Mouse (Mus musculus) midbrain, embryonic 10.5 days (tissue): ENCODE results near the gene Sash1. TPM values are rescaled to one million over a fixed set of nuclear protein-coding genes. Genes with fewer than 3 reads are reported as not detected.

ENCODE experiments used
- DNase-seq: peaks from one replicate; pipeline ENCODE4 v3.0.0-alpha.2; 2017; ENCODE audit warnings: low spot score
- H3K27ac ChIP-seq: fragments of 300-500 bp; sonication (generic); replicated peaks from 2 replicates; pipeline ENCODE4 v1.5.1; 2016; ENCODE audit warnings: mild to moderate bottlenecking
- H3K27me3 ChIP-seq: fragments of 300-500 bp; sonication (generic); 2 replicates; pipeline ENCODE4 v1.6.1; 2016; ENCODE audit warnings: low read depth, mild to moderate bottlenecking; ENCODE audit not compliant: poor library complexity, severe bottlenecking
- H3K36me3 ChIP-seq: fragments of 300-500 bp; sonication (generic); 2 replicates; pipeline ENCODE4 v1.6.1; 2016; ENCODE audit warnings: mild to moderate bottlenecking, moderate library complexity
- H3K4me1 ChIP-seq: fragments of 300-500 bp; sonication (generic); 2 replicates; pipeline ENCODE4 v1.6.1; 2016
- H3K4me3 ChIP-seq: fragments of 300-500 bp; sonication (generic); 2 replicates; pipeline ENCODE4 v1.5.1; 2016; ENCODE audit warnings: mild to moderate bottlenecking, moderate library complexity
- H3K9me3 ChIP-seq: fragments of 300-500 bp; sonication (generic); replicated peaks from 2 replicates; pipeline ENCODE4 v1.6.1; 2016; ENCODE audit warnings: mild to moderate bottlenecking
- WGBS: fragments of 180-500 bp; shearing (Covaris S2); methylation state at CpG from one replicate; pipeline ENCODE4 v1.1.7; 2016; 5-methylcytosine and 5-hydroxymethylcytosine counted together
- polyA plus RNA-seq: library from polyadenylated mRNA; unstranded; fragments of >200 nt; fragmentation: Nextera tagmentation; extraction: Ambion mirVana; gene quantifications from 2 replicates; pipeline ENCODE4 v1.2.1, GENCODE M21; 2016

The Sash1 gene
- polyA plus RNA-seq, 1 experiment from 2014 or later = 3.3 TPM

DNA sequence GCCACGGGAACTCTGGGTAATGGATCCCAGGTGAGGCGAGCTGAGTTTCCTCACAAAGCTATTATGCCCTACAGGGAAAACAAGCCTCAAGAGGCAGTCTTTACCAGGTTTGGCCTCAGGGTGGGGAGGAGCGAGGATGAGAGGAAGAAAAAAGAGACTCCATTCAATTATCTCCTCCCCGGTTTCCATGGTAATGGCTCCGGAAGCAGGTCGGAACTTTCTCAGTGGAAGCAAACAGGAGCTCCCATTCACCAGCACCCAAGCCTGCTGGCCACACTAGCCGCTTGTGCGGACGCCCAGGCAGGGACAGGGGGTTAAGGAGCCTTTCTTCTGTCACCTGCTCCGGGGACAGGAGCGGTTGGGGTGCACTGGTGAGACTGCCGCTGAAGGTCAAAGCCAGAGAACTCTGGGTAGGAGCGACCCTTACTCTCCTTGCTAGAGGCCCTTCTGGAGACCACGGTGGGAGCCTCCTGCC lies 84.7 kb downstream of the Sash1 start:
- H3K4me3 ChIP-seq = peak overlapping the region; percentile 39
- 35% methylated on average over 14 of the region's 14 CpGs for WGBS
- peak; percentile 59 for DNase-seq
- H3K4me1 ChIP-seq = peaks cover 42% of the 10 kb centered on the region
- H3K36me3 ChIP-seq = peaks cover 33% of the 10 kb centered on the region
- peak overlapping the region; percentile 75 for H3K27ac ChIP-seq
- H3K9me3 ChIP-seq = peaks cover 9% of the 10 kb centered on the region; the same call in 1 of the 2 replicates
- no peaks in the 10 kb centered on the region for H3K27me3 ChIP-seq

DNA sequence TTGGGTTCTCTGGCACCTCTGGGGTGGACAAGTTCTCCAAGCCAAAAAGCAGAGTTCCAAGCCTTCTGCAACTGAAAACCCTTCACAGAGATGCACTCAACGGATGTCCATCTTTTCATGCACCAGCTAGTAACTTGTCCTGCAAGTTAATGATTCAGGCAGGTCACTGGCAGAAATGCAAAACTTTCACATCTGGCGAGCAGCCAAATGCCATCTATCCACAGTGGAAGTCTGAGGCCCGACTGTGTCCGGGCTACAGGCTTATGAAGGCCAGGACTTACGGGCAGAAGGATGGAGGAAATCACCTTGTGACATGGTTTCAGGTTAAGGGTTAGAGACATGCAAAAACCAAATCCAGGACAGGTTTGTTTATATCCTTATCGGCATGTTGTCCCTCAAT lies 88.0 kb downstream of the Sash1 start:
- Histone ChIP-seq H3K27me3 (no peaks in the 10 kb centered on the region), H3K4me3 (no peak overlapping the region), H3K9me3 (peaks cover 9% of the 10 kb centered on the region; the same call in 1 of the 2 replicates), H3K27ac (no peak overlapping the region), H3K4me1 (peaks cover 23% of the 10 kb centered on the region), H3K36me3 (peaks cover 37% of the 10 kb centered on the region)
- no peak for DNase-seq
- 93% methylated on average over 6 of the region's 6 CpGs for WGBS

GRCm38 (mm10) chr10:8795336-8795735 lies 90.5 kb downstream of the Sash1 start:
- peaks cover 9% of the 10 kb centered on the region; the same call in 1 of the 2 replicates for H3K9me3 ChIP-seq
- H3K36me3 ChIP-seq = peaks cover 32% of the 10 kb centered on the region
- H3K4me1 ChIP-seq = no peaks in the 10 kb centered on the region
- no peaks in the 10 kb centered on the region for H3K27me3 ChIP-seq
- no peak overlapping the region for H3K4me3 ChIP-seq
- DNase-seq = peak; percentile 70
- H3K27ac ChIP-seq = no peak overlapping the region
- WGBS = 48% methylated on average over 7 of the region's 7 CpGs

DNA sequence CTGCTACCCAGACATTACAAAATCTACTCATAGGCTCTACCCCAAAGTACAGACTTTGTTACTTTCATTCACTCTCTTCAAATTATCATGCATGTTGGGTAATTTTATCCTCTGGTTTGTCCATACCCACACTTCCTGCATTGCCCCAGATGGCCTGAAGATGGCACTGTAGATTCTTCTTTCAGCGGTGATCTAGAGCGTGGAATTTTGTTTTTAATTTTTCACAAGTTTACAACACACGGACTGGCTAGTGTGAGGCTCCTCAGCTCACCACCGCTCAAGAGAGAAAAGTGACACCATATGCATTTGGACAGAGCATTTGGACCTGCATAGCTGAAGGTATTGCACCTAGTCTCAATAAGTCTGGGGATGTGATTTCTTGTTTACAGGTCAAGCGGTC lies 93.5 kb downstream of the Sash1 start:
- DNase-seq = peak; percentile 46
- Histone ChIP-seq H3K4me1 (peaks cover 4% of the 10 kb centered on the region), H3K27ac (no peak overlapping the region), H3K36me3 (peaks cover 9% of the 10 kb centered on the region; the same call in 1 of the 2 replicates), H3K27me3 (no peaks in the 10 kb centered on the region), H3K9me3 (no peaks in the 10 kb centered on the region), H3K4me3 (no peak overlapping the region)
- WGBS = 78% methylated on average over 5 of the region's 5 CpGs

DNA sequence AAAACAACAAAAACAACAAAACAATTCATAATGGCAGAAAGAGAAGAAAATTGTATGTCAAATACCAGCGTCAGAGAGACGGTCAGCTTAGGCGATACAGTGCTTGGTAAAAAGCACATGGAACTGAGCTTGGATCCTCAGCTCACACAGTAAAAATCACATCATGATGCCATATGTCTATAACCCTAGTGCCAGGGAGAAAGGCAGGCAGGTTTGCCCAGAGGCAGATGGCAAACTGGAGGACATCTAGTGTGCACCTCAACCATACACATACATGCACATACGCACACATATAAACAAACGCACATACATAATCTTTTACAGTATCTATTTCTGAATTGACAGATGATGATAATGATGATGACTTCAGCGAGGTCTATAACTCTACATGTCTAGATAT lies 96.8 kb downstream of the Sash1 start:
- no peaks in the 10 kb centered on the region for H3K9me3 ChIP-seq
- H3K4me1 ChIP-seq = peaks cover 34% of the 10 kb centered on the region
- H3K27me3 ChIP-seq = no peaks in the 10 kb centered on the region
- no peak overlapping the region for H3K4me3 ChIP-seq
- WGBS = 94% methylated on average over 6 of the region's 6 CpGs
- peaks cover 13% of the 10 kb centered on the region for H3K36me3 ChIP-seq
- no peak for DNase-seq
- no peak overlapping the region for H3K27ac ChIP-seq

DNA sequence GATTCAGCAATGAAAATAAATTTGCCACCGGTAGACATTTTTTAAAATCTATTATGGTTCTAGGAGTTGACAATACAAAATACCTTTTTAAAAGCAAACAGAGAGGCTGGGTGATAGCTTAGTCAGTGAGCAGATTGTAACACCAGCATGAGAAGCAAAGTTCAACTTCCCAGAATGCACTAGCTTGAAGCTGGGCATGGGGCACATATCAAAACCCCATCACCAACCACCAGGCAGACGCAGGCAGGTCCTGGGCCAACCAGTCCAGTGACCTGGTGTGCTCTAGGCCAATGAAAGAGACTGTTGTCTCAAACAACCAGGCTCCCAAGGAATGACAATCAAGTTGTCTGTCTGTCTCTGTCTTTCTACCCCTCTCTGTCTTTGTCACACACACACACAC lies 98.6 kb downstream of the Sash1 start:
- H3K27ac ChIP-seq = peak overlapping the region; percentile 38; the same call in 1 of the 2 replicates
- peaks cover 34% of the 10 kb centered on the region for H3K4me1 ChIP-seq
- H3K9me3 ChIP-seq = no peaks in the 10 kb centered on the region
- WGBS = 80% methylated on average over 2 of the region's 2 CpGs
- no peak for DNase-seq
- H3K27me3 ChIP-seq = no peaks in the 10 kb centered on the region
- peaks cover 18% of the 10 kb centered on the region for H3K36me3 ChIP-seq
- no peak overlapping the region for H3K4me3 ChIP-seq

DNA sequence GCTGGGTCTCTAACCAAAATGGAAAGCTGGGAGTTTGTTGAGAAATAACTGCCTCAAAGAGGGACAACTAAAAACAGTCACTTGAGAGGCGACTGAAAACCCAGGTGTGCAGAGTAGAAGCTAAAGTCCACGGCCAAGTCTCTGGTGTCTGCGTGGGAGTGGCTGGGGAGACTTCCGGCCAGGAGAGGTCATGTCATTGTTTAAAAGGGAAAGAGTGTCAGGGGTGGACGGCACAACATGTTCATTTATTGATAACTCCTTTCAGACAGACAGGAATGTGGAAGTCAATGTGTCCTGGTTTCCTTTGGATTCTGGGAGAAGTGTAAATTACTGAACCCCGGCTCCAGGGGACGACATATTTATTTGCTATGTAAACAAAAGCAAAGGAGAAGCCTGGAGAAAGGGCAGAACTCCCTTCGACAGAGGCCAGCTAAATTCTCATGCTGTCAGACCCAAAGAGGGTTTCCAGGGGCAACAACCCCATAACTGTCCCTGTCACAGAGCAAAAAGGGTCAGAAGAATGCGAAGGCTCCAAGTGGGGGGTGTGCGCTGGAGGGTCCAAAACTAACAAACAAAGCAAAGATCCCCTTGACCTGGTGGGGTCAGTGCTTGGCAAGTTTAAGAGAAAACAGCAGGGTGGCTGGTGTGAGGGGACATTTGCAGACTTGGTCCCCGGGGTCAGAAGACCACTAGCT lies 100.3 kb downstream of the Sash1 start:
- no peak overlapping the region for H3K4me3 ChIP-seq
- peak overlapping the region; percentile 55 for H3K27ac ChIP-seq
- H3K27me3 ChIP-seq = no peaks in the 10 kb centered on the region
- WGBS = 39% methylated on average over 11 of the region's 11 CpGs
- DNase-seq = peak; percentile 64
- H3K4me1 ChIP-seq = peaks cover 34% of the 10 kb centered on the region
- peaks cover 25% of the 10 kb centered on the region for H3K36me3 ChIP-seq
- no peaks in the 10 kb centered on the region for H3K9me3 ChIP-seq

DNA sequence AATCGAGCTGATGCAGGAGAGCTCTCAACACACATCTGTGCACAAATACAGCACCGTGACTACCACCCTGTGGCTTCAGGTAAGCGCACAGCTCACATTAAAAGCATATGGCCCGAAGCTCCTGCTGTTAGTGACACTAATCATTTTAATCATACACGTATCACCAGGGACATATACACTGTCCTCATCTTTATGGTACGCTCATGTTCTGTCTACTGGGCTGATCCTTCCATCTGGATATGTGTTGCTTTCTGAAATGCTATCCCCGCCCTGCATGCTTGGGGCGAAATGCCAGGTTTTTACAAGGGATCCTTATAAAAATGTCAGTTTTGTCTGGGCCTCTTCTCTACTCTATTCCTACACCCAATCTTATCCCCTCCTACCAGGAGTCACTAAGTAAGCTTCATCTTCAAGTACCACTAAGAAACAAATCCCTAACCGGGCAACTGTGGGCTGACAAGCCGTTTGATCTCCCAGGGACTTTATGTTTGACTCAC lies 103.9 kb downstream of the Sash1 start:
- Histone ChIP-seq H3K27me3 (no peaks in the 10 kb centered on the region), H3K4me3 (no peak overlapping the region), H3K4me1 (peaks cover 25% of the 10 kb centered on the region), H3K36me3 (peaks cover 54% of the 10 kb centered on the region), H3K9me3 (no peaks in the 10 kb centered on the region), H3K27ac (no peak overlapping the region)
- WGBS = 91% methylated on average over 10 of the region's 10 CpGs
- no peak for DNase-seq

- Histone ChIP-seq H3K27ac (no peak overlapping the region), H3K9me3 (no peaks in the 10 kb centered on the region; the same call in 1 of the 2 replicates), H3K4me1 (peaks cover 4% of the 10 kb centered on the region; the same call in 1 of the 2 replicates), H3K27me3 (no peaks in the 10 kb centered on the region), H3K4me3 (no peak overlapping the region), H3K36me3 (peaks cover 71% of the 10 kb centered on the region)
- 96% methylated on average over 4 of the region's 4 CpGs for WGBS
- no peak for DNase-seq
Measured at GRCm38 (mm10) chr10:8779842-8780241, 106.0 kb downstream of the Sash1 start.

DNA sequence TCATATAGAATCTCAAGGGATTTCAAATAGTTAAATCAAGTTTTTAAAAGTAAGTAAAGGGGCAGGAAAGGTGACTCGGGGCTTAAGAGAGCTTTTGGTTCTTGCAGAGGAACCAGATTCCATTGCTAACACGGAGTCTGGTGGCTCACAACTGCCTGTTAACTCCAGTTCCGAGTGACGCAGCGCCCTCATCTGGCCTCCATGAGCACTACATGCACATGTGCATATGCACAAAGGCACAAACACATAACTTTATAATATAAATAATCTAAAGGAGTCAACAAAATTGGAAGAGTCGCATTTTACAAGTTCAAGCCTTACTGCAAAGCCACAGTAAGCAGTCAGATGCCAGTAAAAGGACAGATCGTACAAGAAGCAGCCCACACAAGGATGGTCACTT lies 107.0 kb downstream of the Sash1 start:
- Histone ChIP-seq H3K4me1 (no peaks in the 10 kb centered on the region), H3K27me3 (no peaks in the 10 kb centered on the region), H3K4me3 (no peak overlapping the region), H3K36me3 (peaks cover 63% of the 10 kb centered on the region), H3K9me3 (no peaks in the 10 kb centered on the region; the same call in 1 of the 2 replicates), H3K27ac (no peak overlapping the region)
- no peak for DNase-seq
- 88% methylated on average over 7 of the region's 7 CpGs for WGBS

- no peaks in the 10 kb centered on the region; the same call in 1 of the 2 replicates for H3K9me3 ChIP-seq
- no peak overlapping the region for H3K27ac ChIP-seq
- no peak overlapping the region for H3K4me3 ChIP-seq
- no peak for DNase-seq
- no peaks in the 10 kb centered on the region for H3K4me1 ChIP-seq
- H3K27me3 ChIP-seq = no peaks in the 10 kb centered on the region
- 95% methylated on average over 12 of the region's 12 CpGs for WGBS
- H3K36me3 ChIP-seq = peaks cover 57% of the 10 kb centered on the region
Measured at GRCm38 (mm10) chr10:8777552-8778253, 108.2 kb downstream of the Sash1 start.

- Histone ChIP-seq H3K36me3 (peaks cover 57% of the 10 kb centered on the region), H3K27ac (no peak overlapping the region), H3K4me1 (no peaks in the 10 kb centered on the region), H3K4me3 (no peak overlapping the region), H3K9me3 (no peaks in the 10 kb centered on the region; the same call in 1 of the 2 replicates), H3K27me3 (no peaks in the 10 kb centered on the region)
- WGBS = 92% methylated on average over 2 of the region's 2 CpGs
- DNase-seq = no peak
Measured at GRCm38 (mm10) chr10:8776791-8777190, 109.1 kb downstream of the Sash1 start.

- no peaks in the 10 kb centered on the region for H3K4me1 ChIP-seq
- no peak for DNase-seq
- WGBS = 97% methylated on average over 2 of the region's 2 CpGs
- no peaks in the 10 kb centered on the region; the same call in 1 of the 2 replicates for H3K9me3 ChIP-seq
- H3K36me3 ChIP-seq = peaks cover 54% of the 10 kb centered on the region
- H3K27me3 ChIP-seq = no peaks in the 10 kb centered on the region
- H3K27ac ChIP-seq = no peak overlapping the region
- H3K4me3 ChIP-seq = no peak overlapping the region
Measured at GRCm38 (mm10) chr10:8775794-8776193, 110.1 kb downstream of the Sash1 start.
